Mouse (Mus musculus): Measurements from ENCODE around the gene Flcn.

DNA sequence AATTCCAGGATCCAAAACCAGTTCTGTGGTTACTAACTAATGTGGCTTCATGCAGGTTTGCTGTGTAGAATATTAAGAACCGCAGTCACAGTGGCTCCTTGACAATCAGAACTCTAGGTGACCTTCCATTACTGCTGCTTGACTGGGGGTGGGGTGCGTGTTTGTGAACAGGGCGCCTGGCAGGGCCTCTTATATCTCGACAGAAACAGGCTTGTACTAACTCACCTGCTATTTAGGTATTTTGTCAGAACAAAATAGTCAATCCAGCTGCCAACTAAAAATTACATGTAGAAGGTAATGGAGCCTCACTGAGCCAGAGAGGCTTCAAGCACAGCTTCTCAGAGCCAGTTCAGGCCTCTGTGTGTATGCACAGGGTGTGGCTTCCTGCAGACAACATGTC is 29.6 kb downstream of the Flcn start:
- TF ChIP-seq ZNF384 (IDR thresholded peaks at IDR 0.05; ENCODE audit: low read depth, low read length) = no peak
- TF ChIP-seq CHD2 (IDR thresholded peaks at IDR 0.05; ENCODE audit: low read depth, low read length) = no peak
- TF ChIP-seq MAFK (IDR thresholded peaks at IDR 0.05; ENCODE audit: insufficient read depth, low read depth, low read length) = no peak

Measured in ES-E14 (cell line).